Mouse (Mus musculus): ENCODE measurements around the gene Nek8. TPM values are rescaled to one million over a fixed set of nuclear protein-coding genes. Genes with fewer than 3 reads are reported as not detected.
"Not testable (repeated sequence)": the region's sequence is repeated elsewhere in the genome, so short reads cannot be mapped to it uniquely, and the experiment has no call there.

The Nek8 gene
- total RNA-seq, 1 experiment from 2014 or later, result 8.2 TPM

GRCm38 (mm10) chr11:78152299-78153231, 23.9 kb downstream of the Nek8 start:
- no peak for ATAC-seq (replicated peaks; ENCODE audit: low read depth, poor library complexity, severe bottlenecking)

- peak; percentile 60 for ATAC-seq (replicated peaks; ENCODE audit: low read depth, poor library complexity, severe bottlenecking)
These were observed 25.3 kb downstream of the Nek8 start for GRCm38 (mm10) chr11:78151161-78151560.

DNA sequence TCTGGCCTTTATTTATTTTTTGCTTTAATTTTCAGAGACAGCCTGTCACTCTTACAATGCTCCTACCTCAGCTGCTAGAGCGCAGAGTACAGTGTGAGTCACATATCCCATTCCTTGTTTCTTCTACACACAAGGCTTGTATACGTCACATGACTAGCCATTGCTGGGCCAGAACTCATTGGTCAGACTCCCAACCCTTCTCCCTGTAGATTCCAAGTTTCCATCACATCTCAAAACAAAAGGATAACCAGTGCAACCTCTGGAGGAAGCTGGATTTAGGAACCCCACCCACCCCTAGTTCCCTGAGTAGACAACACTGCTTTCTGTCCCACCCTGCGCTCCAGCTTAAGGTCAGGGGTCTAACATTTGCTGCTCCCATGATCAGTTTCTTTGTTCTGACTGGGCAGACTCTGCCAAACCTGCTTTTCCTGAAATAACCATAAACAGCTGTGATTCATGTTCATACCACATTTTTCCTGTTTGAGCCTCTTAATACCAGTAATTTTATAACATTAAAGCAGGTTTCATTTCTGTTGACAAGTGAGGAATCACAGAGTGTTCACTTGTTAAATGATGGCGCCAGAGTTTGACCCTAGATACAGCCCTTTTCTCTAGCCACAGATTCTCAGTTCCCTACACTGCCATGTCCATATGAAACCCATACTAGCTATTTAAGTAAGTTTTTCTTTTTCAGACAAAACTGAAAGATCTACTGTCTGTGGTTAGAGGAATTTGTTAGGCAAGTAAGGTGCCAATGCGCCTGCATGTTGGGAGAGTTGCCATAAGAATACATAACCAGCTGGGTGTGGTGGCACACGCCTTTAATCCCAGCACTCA, 29.6 kb downstream of the Nek8 start:
- no peak for ATAC-seq (replicated peaks; ENCODE audit: low read depth, poor library complexity, severe bottlenecking)

- no peak for ATAC-seq (replicated peaks; ENCODE audit: low read depth, poor library complexity, severe bottlenecking)
These were observed 30.3 kb downstream of the Nek8 start for GRCm38 (mm10) chr11:78146168-78146567.

DNA sequence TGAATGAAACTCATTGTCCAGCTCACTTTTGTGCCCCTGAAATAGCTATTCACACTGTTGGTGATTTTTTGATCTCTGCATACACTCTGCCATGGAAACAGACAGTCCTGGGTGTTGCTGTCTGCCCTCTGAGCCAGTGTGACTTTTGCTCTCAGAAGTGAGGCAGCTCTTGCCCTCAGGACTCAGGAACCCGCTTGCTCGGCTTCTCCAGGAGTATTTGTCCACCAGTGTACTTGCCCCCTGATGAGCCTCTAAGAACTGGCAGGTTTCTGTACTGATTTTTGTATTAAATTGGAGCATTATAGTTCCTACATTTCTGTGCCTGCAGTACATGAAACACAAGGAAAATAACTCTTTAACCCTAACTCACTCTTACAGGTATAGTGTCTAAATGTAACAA, 33.0 kb downstream of the Nek8 start:
- ATAC-seq (replicated peaks; ENCODE audit: low read depth, poor library complexity, severe bottlenecking), result no peak

- no peak for ATAC-seq (replicated peaks; ENCODE audit: low read depth, poor library complexity, severe bottlenecking)
These were observed 35.8 kb downstream of the Nek8 start for GRCm38 (mm10) chr11:78140665-78141064.

GRCm38 (mm10) chr11:78138023-78138422, 38.5 kb downstream of the Nek8 start:
- ATAC-seq (replicated peaks; ENCODE audit: low read depth, poor library complexity, severe bottlenecking), result no peak

DNA sequence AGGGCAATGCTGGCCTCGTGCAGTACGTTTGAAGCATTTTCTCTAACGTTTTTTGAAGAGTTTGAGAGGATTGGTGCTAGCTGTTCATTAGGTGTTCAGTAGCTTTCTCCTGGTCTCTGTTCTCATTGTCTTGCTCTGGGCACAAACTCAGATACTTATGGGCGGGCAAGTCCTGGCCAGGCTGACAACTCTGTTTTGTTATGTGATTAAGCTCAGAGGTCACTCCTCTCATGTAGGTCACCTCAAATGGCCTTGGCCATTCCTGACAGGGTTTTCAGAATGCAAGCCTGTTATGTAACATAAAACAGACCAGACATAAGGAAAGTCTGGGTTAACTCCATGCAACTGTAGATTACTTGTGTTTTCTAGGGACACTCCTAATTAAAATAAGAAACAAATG, 38.9 kb downstream of the Nek8 start:
- no peak for ATAC-seq (replicated peaks; ENCODE audit: low read depth, poor library complexity, severe bottlenecking)

DNA sequence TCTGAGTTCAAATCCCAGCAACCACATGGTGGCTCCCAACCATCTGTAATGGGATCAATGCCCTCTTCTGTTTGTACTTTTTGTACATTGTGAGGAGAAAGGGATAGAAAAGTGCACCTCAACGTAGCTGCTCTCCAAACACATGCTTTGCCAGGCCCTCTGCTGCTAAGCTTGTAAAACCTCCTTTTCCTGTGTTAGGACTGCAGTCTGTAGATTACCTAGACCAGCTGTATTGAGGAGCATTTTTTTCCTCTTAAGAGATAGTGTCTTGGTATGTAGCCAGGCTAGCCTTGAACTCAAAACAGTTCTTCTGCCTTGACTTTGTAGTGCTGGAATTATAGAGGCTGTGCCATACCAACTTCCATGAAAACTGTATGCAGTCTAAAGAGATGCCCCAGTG, 40.3 kb downstream of the Nek8 start:
- ATAC-seq (replicated peaks; ENCODE audit: low read depth, poor library complexity, severe bottlenecking), result peak; percentile 47; the same call in 1 of the 2 replicates

- not testable (repeated sequence) for ATAC-seq (replicated peaks; ENCODE audit: low read depth, poor library complexity, severe bottlenecking)
These were observed 41.2 kb downstream of the Nek8 start for GRCm38 (mm10) chr11:78135314-78135713.

GRCm38 (mm10) chr11:78134344-78134743, 42.1 kb downstream of the Nek8 start:
- no peak for ATAC-seq (replicated peaks; ENCODE audit: low read depth, poor library complexity, severe bottlenecking)

GRCm38 (mm10) chr11:78133915-78134314, 42.6 kb downstream of the Nek8 start:
- no peak for ATAC-seq (replicated peaks; ENCODE audit: low read depth, poor library complexity, severe bottlenecking)

GRCm38 (mm10) chr11:78129458-78129857, 47.0 kb downstream of the Nek8 start:
- ATAC-seq (replicated peaks; ENCODE audit: low read depth, poor library complexity, severe bottlenecking), result no peak

DNA sequence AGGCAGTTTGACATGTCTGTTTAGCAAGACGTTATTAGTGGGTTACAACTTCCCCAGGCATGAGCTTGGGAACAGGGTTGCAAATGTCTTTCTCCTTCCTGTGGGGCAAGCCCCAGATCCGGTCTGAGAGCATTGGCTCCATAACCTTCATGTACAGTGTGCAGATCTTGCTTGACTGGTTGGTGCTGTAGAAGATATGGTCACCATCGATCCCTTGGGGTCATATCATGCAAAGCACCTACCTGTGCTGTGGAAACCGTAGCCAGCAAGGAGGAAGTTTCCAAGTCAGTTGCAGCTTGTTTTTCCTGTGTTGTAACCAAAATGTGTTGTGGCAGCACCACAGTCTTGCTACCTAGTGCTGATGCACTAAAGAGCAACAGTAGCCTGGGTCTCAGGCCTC, 49.7 kb downstream of the Nek8 start:
- peak; percentile 45; the same call in 1 of the 2 replicates for ATAC-seq (replicated peaks; ENCODE audit: low read depth, poor library complexity, severe bottlenecking)

- peak; percentile 62 for ATAC-seq (replicated peaks; ENCODE audit: low read depth, poor library complexity, severe bottlenecking)
These were observed 50.8 kb downstream of the Nek8 start for GRCm38 (mm10) chr11:78125691-78126090.

- ATAC-seq (replicated peaks; ENCODE audit: low read depth, poor library complexity, severe bottlenecking), result no peak
These were observed 52.7 kb downstream of the Nek8 start for GRCm38 (mm10) chr11:78123782-78124181.

DNA sequence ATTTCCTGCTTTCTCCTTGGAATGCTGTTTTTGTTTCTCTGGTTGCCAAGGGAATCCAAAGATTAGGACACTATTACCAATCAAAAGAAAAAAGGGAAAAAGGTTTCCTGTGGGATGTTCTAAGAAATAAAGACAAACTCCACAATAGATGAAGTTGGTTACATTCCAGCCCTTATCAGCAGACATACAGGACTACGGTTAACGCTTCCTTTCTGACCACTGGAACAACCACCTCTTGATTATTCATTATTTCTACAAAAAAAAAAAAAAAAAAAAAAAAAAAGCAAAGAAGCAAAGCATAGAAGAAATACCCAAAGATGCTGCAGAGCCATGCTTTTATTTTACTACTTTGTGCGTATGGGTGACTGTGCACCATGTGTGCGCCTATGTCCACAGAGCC, 53.7 kb downstream of the Nek8 start:
- no peak for ATAC-seq (replicated peaks; ENCODE audit: low read depth, poor library complexity, severe bottlenecking)

- no peak for ATAC-seq (replicated peaks; ENCODE audit: low read depth, poor library complexity, severe bottlenecking)
These were observed 55.3 kb downstream of the Nek8 start for GRCm38 (mm10) chr11:78121176-78121575.

GRCm38 (mm10) chr11:78119898-78120297, 56.6 kb downstream of the Nek8 start:
- peak; percentile 55 for ATAC-seq (replicated peaks; ENCODE audit: low read depth, poor library complexity, severe bottlenecking)

DNA sequence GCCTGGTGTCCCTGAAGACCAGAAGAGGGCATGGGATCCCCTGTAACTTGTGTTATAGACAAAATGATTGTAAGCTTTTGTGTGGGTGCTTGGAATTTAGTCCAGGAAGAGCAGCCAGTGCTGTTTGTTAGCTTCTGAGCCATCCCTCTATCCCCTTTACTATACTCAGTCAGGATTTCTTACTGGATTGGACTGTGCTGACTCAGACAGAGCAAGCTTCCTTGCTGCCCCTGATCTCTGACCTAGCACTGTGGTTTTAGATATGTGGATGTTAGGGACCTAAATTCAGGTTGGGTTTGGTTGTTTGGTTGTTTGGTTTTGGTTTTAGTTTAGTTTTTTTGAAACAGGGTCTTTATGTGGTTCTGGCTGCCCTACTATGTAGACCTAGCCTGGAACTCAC, 58.0 kb downstream of the Nek8 start:
- ATAC-seq (replicated peaks; ENCODE audit: low read depth, poor library complexity, severe bottlenecking), result no peak

GRCm38 (mm10) chr11:78116146-78116410, 60.4 kb downstream of the Nek8 start:
- no peak for ATAC-seq (replicated peaks; ENCODE audit: low read depth, poor library complexity, severe bottlenecking)
